Mouse (Mus musculus) C2C12 (cell line): ENCODE measurements around the gene Wdr18.

Source experiments
- CTCF ChIP-seq: IDR thresholded peaks from one replicate; pipeline ENCODE4 v1.5.1; 2011; ENCODE audit not compliant: control insufficient read depth, insufficient read depth, insufficient read length
- FOSL1 ChIP-seq: IDR thresholded peaks from one replicate; pipeline ENCODE4 v1.8.0; 2011; ENCODE audit warnings: mild to moderate bottlenecking, low read length; ENCODE audit not compliant: poor library complexity, insufficient read depth, severe bottlenecking
- MAX ChIP-seq: IDR thresholded peaks from one replicate; pipeline ENCODE4 v1.6.1; 2011; ENCODE audit warnings: mild to moderate bottlenecking, control low read depth
- MYOG ChIP-seq: IDR thresholded peaks from one replicate; pipeline ENCODE4 v1.6.1; 2011; ENCODE audit not compliant: control insufficient read depth, insufficient read length; ENCODE audit errors: extremely low read depth
- USF1 ChIP-seq: IDR thresholded peaks from one replicate; pipeline ENCODE4 v1.6.1; 2011; ENCODE audit warnings: low read depth, mild to moderate bottlenecking, control low read depth, moderate library complexity

GRCm38 (mm10) chr10:80016931-80017330, 57.0 kb downstream of the Wdr18 start:
- TF ChIP-seq CTCF = no peak
- TF ChIP-seq USF1 = no peak
- TF ChIP-seq FOSL1 = no peak
- TF ChIP-seq MYOG = no peak
- no peak for TF ChIP-seq MAX
